Mouse (Mus musculus): ENCODE data around the gene 2610507B11Rik. TPM values are rescaled to one million over a fixed set of nuclear protein-coding genes. Genes with fewer than 3 reads are reported as not detected.

The 2610507B11Rik gene
- polyA plus RNA-seq, 1 experiment from 2014 or later, result 69.8 TPM

- H3K9me3 ChIP-seq (ENCODE audit: low read length), result no peaks in the 10 kb centered on the region
- no peak overlapping the region for H3K4me3 ChIP-seq (ENCODE audit: low read length)
- ATAC-seq (ENCODE audit: low FRiP score, low TSS enrichment), result no peak
- WGBS, result 90% methylated on average over 12 of the region's 12 CpGs
- no peak overlapping the region for H3K4me2 ChIP-seq (replicated peaks; ENCODE audit: low read depth, low read length)
- peaks cover 7% of the 10 kb centered on the region; the same call in 1 of the 2 replicates for H3K4me1 ChIP-seq (ENCODE audit: insufficient read depth, low read length)
- H3K36me3 ChIP-seq (ENCODE audit: insufficient read depth, low read length), result peaks cover 11% of the 10 kb centered on the region
- no peak overlapping the region for H3K27ac ChIP-seq (ENCODE audit: low read length)
- no peak overlapping the region for H3K9ac ChIP-seq (replicated peaks; ENCODE audit: low read length)
- no peaks in the 10 kb centered on the region for H3K27me3 ChIP-seq (ENCODE audit: insufficient read depth, low read length)
These were observed 71.1 kb downstream of the 2610507B11Rik start for GRCm38 (mm10) chr11:78332676-78333075.

GRCm38 (mm10) chr11:78333992-78334391 lies 72.4 kb downstream of the 2610507B11Rik start:
- Histone ChIP-seq H3K9me3 (ENCODE audit: low read length) (no peaks in the 10 kb centered on the region), H3K27me3 (ENCODE audit: insufficient read depth, low read length) (no peaks in the 10 kb centered on the region), H3K9ac (replicated peaks; ENCODE audit: low read length) (no peak overlapping the region), H3K4me1 (ENCODE audit: insufficient read depth, low read length) (peaks cover 5% of the 10 kb centered on the region; the same call in 1 of the 2 replicates), H3K4me2 (replicated peaks; ENCODE audit: low read depth, low read length) (no peak overlapping the region), H3K36me3 (ENCODE audit: insufficient read depth, low read length) (peaks cover 12% of the 10 kb centered on the region), H3K27ac (ENCODE audit: low read length) (no peak overlapping the region), H3K4me3 (ENCODE audit: low read length) (no peak overlapping the region)
- no peak for ATAC-seq (ENCODE audit: low FRiP score, low TSS enrichment)
- WGBS, result 73% methylated on average over 5 of the region's 5 CpGs

GRCm38 (mm10) chr11:78337040-78337439 lies 75.5 kb downstream of the 2610507B11Rik start:
- no peak overlapping the region for H3K27ac ChIP-seq (ENCODE audit: low read length)
- no peaks in the 10 kb centered on the region for H3K27me3 ChIP-seq (ENCODE audit: insufficient read depth, low read length)
- H3K9ac ChIP-seq (replicated peaks; ENCODE audit: low read length), result no peak overlapping the region
- H3K9me3 ChIP-seq (ENCODE audit: low read length), result no peaks in the 10 kb centered on the region
- no peak overlapping the region for H3K4me2 ChIP-seq (replicated peaks; ENCODE audit: low read depth, low read length)
- no peak for ATAC-seq (ENCODE audit: low FRiP score, low TSS enrichment)
- peaks cover 18% of the 10 kb centered on the region for H3K36me3 ChIP-seq (ENCODE audit: insufficient read depth, low read length)
- 93% methylated on average over 8 of the region's 8 CpGs for WGBS
- no peak overlapping the region for H3K4me3 ChIP-seq (ENCODE audit: low read length)
- H3K4me1 ChIP-seq (ENCODE audit: insufficient read depth, low read length), result no peaks in the 10 kb centered on the region

Other genes with a start within 250 kb of the 2610507B11Rik start
- 17.0 and 17.1 TPM in 2 replicates for gene Dhrs13, start 229.5 kb upstream of the 2610507B11Rik start, polyA plus RNA-seq (2015; fragmentation: Nextera tagmentation; extraction: Ambion mirVana)
- gene Flot2, start 223.8 kb upstream of the 2610507B11Rik start, polyA plus RNA-seq (2015; fragmentation: Nextera tagmentation; extraction: Ambion mirVana), result 57.4 and 61.1 TPM in 2 replicates
- gene Eral1, start 181.4 kb upstream of the 2610507B11Rik start, polyA plus RNA-seq (2015; fragmentation: Nextera tagmentation; extraction: Ambion mirVana), result 41.0 and 41.6 TPM in 2 replicates
- gene Fam222b, start 167.1 kb upstream of the 2610507B11Rik start, polyA plus RNA-seq (2015; fragmentation: Nextera tagmentation; extraction: Ambion mirVana), result 14.8 and 19.3 TPM in 2 replicates
- 108 and 110 TPM in 2 replicates for gene Traf4, start 96.2 kb upstream of the 2610507B11Rik start, polyA plus RNA-seq (2015; fragmentation: Nextera tagmentation; extraction: Ambion mirVana)
- gene Nek8, start 85.1 kb upstream of the 2610507B11Rik start, polyA plus RNA-seq (2015; fragmentation: Nextera tagmentation; extraction: Ambion mirVana), result 27.9 and 29.1 TPM in 2 replicates
- gene Tlcd1, start 85.0 kb upstream of the 2610507B11Rik start, polyA plus RNA-seq (2015; fragmentation: Nextera tagmentation; extraction: Ambion mirVana), result 35.1 and 36.1 TPM in 2 replicates
- 1,090 and 1,147 TPM in 2 replicates for gene Rpl23a, start 78.2 kb upstream of the 2610507B11Rik start, polyA plus RNA-seq (2015; fragmentation: Nextera tagmentation; extraction: Ambion mirVana)
- 128 and 130 TPM in 2 replicates for gene Rab34, start 73.3 kb upstream of the 2610507B11Rik start, polyA plus RNA-seq (2015; fragmentation: Nextera tagmentation; extraction: Ambion mirVana)
- gene Proca1, start 68.4 kb upstream of the 2610507B11Rik start, polyA plus RNA-seq (2015; fragmentation: Nextera tagmentation; extraction: Ambion mirVana), result 4.5 and 4.8 TPM in 2 replicates
- 93.8 and 101 TPM in 2 replicates for gene Sdf2, start 16.0 kb upstream of the 2610507B11Rik start, polyA plus RNA-seq (2015; fragmentation: Nextera tagmentation; extraction: Ambion mirVana)
- 31.5 and 33.5 TPM in 2 replicates for gene Supt6, start 15.8 kb upstream of the 2610507B11Rik start, polyA plus RNA-seq (2015; fragmentation: Nextera tagmentation; extraction: Ambion mirVana)
- gene BC030499, start 29.1 kb downstream of the 2610507B11Rik start, polyA plus RNA-seq (2015; fragmentation: Nextera tagmentation; extraction: Ambion mirVana), result 0.30 and 0.33 TPM in 2 replicates
- 41.7 and 48.6 TPM in 2 replicates for gene Spag5, start 39.8 kb downstream of the 2610507B11Rik start, polyA plus RNA-seq (2015; fragmentation: Nextera tagmentation; extraction: Ambion mirVana)
- 8.3 and 10.2 TPM in 2 replicates for gene Aldoc, start 61.2 kb downstream of the 2610507B11Rik start, polyA plus RNA-seq (2015; fragmentation: Nextera tagmentation; extraction: Ambion mirVana)
- gene Pigs, start 66.7 kb downstream of the 2610507B11Rik start, polyA plus RNA-seq (2015; fragmentation: Nextera tagmentation; extraction: Ambion mirVana), result 97.0 and 100 TPM in 2 replicates
- 39.4 and 42.3 TPM in 2 replicates for gene Unc119, start 81.7 kb downstream of the 2610507B11Rik start, polyA plus RNA-seq (2015; fragmentation: Nextera tagmentation; extraction: Ambion mirVana)
- gene Foxn1, start 124.8 kb downstream of the 2610507B11Rik start, polyA plus RNA-seq (2015; fragmentation: Nextera tagmentation; extraction: Ambion mirVana), result 0.05 TPM in 1 of 2 replicates, not detected in the other
- gene Slc13a2, start 160.5 kb downstream of the 2610507B11Rik start, polyA plus RNA-seq (2015; fragmentation: Nextera tagmentation; extraction: Ambion mirVana), result 2.2 and 2.4 TPM in 2 replicates
- 24.7 and 24.9 TPM in 2 replicates for gene Slc46a1, start 203.9 kb downstream of the 2610507B11Rik start, polyA plus RNA-seq (2015; fragmentation: Nextera tagmentation; extraction: Ambion mirVana)
- gene Sarm1, start 236.0 kb downstream of the 2610507B11Rik start, polyA plus RNA-seq (2015; fragmentation: Nextera tagmentation; extraction: Ambion mirVana), result 1.2 and 1.8 TPM in 2 replicates
- 2.4 and 2.9 TPM in 2 replicates for gene Vtn, start 237.3 kb downstream of the 2610507B11Rik start, polyA plus RNA-seq (2015; fragmentation: Nextera tagmentation; extraction: Ambion mirVana)
- gene Sebox, start 241.7 kb downstream of the 2610507B11Rik start, polyA plus RNA-seq (2015; fragmentation: Nextera tagmentation; extraction: Ambion mirVana), result not detected in 2 replicates

All from kidney, embryonic 16.5 days (tissue).